Mouse (Mus musculus) gastrocnemius, postnatal 36 days (tissue): ENCODE data around the gene Zfp217. TPM values are rescaled to one million over a fixed set of nuclear protein-coding genes. Genes with fewer than 3 reads are reported as not detected.
A peak's percentile ranks its signal among the peaks of the same experiment; 100 is the strongest.
"Not testable (repeated sequence)": the region's sequence is repeated elsewhere in the genome, so short reads cannot be mapped to it uniquely, and the experiment has no call there.

Experiments
- DNase-seq, 2 experiments: peaks; one replicate each; pipeline ENCODE4 v3.0.0; 2022
- intact Hi-C: fragments of 180-260 bp; cut with DNase I; formaldehyde crosslinking; loops from one replicate; pipeline ENCODE4 v1.15.1; 2025
- long read RNA-seq, 2 experiments: library from polyadenylated mRNA; stranded (forward); transcript quantifications; one replicate each; pipeline ENCODE4 v2.0.0; 2021
- total RNA-seq, 2 experiments: library from RNA; stranded (reverse); gene quantifications; 2 replicates each; pipeline ENCODE4 v1.2.3; 2021

Gene Zfp217
- 1 to 10 TPM; 4.3 to 5.7 TPM for total RNA-seq
- long read RNA-seq, experiment 1, partial matches to known transcripts: 3 of 3 reads
- long read RNA-seq, experiment 1, other reads (novel, unspliced or antisense): 0 of 3 reads
- long read RNA-seq, experiment 2, partial matches to known transcripts: 0 of 2 reads
- long read RNA-seq, experiment 2, other reads (novel, unspliced or antisense): 2 of 2 reads

DNA sequence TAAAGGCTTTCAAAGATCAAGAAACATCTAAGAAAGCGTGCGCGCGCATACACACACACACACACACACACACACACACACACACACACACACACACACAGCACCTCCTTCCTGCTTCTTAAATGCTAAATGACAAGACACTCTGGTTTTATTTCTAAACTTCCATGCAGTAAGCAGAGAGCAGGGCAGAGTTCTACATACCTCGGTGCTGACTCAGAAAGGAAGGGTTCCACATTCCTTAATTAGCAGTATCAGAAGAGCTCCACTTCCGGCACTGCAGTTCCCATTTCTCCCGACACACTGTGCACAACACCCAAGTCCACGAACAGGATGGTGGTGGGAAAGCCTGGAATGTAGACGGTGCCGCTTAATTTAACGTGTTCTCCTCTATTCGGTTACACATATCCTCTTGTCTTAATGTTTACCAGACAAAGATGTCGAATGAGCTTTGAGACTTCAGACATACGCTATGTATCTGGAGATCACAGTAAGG, at the start of gene Zfp217:
Gene Zfp217, minus strand, starts transcription at position 443 of the 493 bp plus-strand sequence.
- DNase-seq: no peak
- intact Hi-C loops: no loop called here

DNA sequence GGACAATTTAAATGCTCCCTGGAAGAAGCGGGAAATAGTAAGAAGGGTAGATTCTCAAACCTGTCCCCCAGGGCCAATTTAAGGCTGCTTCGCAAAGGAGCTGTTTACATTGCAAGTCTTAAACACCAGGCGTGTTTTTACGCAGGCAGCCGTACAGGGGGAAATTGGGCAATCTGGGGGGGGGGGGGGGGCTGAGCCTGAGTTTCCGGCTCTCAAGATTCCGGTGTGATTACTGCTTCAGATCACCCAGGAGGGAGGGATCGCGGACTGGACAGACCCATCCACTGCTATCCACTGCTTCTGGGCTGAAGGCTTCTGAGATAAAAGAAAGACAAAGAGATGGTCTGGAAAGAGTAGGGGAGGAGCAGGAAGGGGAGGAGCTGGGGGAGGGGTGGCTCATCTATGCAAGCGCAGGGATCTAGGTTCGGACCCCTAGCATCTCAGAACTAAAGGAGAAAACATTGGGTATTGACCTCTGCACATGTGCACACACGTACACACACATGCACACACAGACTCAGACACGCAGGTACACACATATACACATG, 47.7 kb upstream of the Zfp217 start:
- intact Hi-C loops: no loop called here
- DNase-seq: no peak

DNA sequence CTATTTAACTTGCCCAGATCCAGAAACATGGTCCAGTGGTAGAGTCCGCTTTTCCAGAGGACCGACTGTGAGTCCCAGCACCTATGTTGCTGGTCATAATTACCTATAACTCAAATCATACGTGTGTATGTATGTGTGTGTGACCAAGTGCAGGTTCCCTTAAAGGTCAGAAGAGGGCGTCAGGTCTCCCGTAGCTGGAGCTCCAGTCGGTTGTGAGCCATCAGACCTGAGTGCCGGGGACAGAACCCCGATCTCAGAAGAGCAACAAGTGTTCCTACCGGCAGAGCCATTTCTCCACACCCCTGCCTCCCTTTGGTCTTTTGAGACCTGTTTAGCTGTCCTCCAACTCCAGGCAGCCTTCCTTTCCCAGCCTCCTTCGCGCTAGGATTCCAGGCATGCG, 46.9 kb upstream of the Zfp217 start:
- intact Hi-C loops: no loop called here
- DNase-seq: no peak

DNA sequence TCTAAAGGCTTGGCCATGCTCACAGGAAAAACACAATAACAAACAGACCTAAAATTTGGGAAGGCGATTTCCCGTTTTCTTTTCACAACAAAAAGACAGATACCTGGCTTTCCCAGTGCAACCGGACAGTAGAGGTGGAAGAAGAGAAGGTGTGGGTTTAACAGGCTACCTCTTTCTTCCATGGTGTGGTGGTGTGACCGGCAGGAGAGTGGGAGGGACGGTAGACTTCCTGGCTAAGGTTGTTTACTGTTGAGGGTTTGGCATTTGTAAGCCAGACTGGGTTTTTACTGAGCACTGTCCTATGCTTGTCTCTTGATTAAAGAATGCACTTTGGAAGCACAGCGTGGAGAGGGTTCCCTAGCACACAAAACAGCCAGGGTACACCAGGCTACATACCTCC, 45.9 kb upstream of the Zfp217 start:
- intact Hi-C loops: no loop called here
- DNase-seq: no peak

DNA sequence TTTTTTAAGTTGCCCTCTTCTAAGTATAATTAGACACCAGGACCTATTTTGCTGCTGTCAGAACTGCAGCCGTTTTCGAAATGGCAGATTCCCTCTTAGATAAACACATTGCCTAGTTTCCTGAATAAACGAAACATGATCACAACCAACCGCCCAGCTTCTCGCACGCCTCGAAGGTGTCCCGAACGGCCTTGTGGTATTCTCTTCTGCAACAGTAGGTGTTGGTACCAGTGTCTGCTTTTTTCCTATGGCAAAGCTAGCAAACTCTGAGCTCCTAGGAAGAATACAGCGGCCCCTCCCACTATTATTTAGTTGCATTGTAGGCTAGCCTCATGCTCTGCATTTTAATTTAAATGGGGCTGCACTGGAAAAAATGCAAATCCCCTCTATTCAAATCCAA, 45.3 kb upstream of the Zfp217 start:
- intact Hi-C loops: no loop called here
- no peak for DNase-seq

DNA sequence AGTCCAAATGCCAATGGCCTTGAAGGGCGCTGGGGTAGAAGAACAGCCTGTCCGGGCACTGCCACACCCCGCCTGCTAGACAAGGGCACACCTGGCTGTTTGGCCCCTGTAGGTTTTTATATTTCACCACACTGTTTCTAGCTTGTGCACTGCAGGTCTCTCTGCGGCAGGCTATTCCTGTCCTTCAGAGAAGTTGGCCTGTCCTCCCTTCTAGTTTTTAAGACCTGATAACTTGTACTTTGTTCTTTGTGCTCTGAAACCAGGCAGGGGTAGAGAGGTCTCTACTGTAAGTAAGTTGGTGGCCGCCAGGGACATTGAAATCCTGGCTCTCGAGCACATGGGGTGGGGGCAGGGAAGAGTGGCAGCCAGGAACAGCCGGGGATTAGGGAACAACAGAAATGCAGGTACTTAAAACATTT, 44.8 kb upstream of the Zfp217 start:
- no peak for DNase-seq
- intact Hi-C loops: no loop called here

DNA sequence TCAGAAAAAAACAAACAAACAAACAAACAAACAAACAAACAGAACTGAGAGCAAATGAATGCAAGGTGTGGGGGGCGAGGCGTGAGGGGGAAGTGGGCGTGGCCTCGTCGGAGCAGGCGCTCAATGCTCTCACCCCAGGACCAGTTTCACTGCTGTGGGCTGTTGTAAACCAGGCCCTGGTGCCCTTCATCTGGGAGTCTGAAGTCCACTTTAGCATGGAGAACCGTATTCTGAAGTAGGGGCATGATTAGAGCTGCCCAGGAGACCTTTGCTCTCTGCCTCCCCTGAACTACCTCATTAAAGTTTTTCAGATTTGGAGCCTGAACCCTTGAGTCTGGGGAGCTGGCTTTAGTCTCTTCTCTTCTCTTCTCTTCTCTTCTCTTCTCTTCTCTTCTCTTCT, 40.8 kb upstream of the Zfp217 start:
- intact Hi-C loops: no loop called here
- DNase-seq: no peak

DNA sequence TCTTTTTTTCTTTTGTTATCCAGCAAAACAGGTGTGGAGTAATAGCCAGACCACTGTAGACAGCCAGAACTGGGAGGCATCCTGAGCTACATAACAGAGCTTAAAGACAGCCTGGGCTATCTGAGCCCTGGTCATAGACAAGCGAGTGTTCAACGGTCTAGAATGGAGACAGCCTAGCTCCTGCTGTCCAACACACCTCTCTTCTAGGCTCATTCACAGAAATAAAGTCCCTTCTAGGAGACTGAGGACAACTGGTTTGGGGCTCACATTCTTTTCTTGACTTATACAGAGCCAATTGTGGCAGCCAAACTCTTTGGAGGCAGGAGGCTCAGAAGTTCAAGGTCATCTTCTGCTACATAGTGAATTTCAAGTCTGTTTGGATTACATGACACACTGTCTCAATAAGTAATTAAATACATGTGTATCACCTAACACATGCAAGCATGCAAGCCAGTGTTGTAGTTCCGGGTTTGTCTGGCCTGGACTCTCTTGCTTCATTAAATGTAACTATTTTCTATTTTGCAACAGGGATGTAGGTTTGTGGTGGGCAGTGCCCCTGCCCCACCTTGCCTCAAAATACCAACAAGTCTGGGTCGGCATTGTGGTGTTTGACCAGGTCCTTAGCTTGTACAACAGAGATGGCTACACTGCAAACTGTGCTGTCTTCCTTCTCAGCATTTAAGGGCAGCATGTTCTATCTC, 37.4 kb upstream of the Zfp217 start:
- intact Hi-C loops: no loop called here
- DNase-seq: no peak

DNA sequence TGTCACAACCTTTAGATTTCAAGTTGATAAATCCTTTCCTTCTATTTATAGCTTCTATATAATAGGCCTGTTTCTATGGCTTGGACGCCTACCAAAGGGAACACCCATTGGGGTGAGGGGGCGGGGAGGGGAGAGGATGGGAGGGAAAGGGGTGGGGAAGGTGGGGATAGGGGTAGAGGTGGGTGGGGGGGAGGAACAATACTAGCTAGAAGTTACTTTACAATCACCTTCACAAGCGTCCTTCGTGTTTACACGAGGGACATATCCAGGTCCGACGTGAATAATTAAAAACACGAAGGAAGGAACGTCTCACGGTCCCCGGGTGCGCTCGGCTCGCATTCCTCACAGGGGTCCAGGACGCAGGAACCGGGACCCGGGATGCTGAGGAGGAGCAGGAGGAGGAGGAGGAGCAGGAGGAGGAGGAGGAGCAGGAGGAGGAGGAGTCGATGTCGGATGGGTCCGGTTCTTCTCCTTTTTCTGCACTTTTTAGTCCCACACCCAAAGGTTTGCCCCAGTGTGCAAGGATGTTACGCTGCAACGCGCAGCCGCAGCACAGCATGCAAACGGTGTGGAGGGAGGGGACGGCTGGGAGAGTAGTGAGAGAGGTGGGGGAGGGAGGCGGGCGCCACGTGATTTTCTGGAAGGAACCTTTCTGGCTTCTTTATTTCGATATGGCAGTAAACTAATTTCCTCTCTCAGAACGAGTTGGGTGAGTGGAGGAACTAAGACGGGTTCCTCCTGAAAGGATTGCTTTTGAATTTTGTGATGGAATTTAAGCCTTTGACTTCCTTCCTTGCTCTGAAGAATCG, 36.5 kb upstream of the Zfp217 start:
- intact Hi-C loops: no loop called here
- DNase-seq: peak; percentile 37 to 51

DNA sequence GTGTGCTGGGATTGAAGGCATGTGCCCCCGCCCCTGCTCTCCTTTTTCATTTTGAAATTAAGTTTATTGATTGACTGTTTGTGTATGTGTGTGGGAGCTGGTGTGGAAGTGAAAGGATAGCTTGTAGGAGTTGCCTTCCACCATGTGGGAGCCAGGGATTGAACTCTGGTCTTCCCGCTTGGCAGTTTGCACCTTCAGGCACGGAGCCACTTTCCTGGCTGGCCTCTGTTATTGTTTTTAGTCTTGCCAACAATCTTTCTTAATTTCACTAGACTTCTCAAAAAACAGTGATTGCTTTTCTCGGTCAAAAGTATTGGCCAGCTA, 35.9 kb upstream of the Zfp217 start:
- intact Hi-C loops: no loop called here
- no peak for DNase-seq

DNA sequence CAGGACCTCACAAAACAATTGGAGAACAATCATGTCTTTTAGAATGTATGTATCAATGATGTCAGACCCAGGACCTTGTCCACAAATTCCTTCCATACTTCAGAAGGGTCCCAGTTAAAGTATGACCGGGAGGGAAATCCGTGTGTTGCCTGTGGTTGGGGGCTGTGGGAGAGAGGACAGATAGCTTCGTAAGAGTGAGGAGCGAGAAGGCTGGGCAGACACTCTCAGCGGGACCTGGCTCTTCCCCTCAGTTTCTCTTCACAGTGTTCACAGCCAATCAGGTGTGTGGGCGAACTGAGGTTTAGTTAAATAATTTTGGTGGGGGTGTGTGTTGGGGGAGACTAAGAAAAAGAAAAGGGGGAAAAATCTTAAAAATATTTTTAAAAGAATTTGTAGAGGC, 34.0 kb upstream of the Zfp217 start:
- DNase-seq: no peak
- intact Hi-C loops: no loop called here

DNA sequence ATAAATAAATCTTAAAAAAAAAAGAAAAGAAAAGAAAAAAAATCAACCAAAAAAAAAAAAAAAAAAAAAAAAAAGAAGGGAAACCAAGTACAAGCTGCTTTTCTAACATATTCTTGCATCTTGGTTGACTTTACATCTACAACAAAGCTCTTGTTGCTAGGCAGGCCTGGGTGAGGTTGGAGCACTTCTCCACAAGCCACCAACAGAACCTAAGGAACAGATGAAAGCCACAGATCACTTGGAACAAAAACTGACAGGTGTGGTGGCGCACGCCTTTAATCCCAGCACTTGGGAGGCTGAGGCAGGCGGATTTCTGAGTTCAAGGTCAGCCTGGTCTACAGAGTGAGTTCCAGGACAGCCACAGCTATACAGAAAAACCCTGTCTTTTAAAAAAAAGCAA, 32.9 kb upstream of the Zfp217 start:
- intact Hi-C loops: not testable (repeated sequence)

DNA sequence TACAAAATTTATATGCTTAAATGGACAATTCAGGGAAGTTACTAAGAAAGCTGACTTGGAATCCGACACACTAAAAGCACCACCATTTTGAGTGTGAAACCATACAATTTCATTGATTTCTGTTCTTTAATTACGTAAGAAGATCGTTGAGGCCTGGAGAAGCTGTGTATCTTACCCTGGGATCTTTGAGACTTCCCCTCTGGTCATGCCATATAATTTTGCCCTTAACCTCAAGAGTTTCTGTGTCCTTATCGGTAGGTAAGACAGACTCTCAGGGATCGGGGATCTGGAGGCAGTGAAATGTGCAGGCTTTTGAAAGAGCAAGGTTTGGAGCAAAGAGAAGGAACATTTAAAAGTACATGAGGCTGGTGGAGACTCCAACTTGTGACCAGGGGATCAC, 31.4 kb upstream of the Zfp217 start:
- DNase-seq: no peak
- intact Hi-C loops: no loop called here

More for the DNA sequence above, 32.9 kb upstream of the Zfp217 start:
- DNase-seq: not testable (repeated sequence)

DNA sequence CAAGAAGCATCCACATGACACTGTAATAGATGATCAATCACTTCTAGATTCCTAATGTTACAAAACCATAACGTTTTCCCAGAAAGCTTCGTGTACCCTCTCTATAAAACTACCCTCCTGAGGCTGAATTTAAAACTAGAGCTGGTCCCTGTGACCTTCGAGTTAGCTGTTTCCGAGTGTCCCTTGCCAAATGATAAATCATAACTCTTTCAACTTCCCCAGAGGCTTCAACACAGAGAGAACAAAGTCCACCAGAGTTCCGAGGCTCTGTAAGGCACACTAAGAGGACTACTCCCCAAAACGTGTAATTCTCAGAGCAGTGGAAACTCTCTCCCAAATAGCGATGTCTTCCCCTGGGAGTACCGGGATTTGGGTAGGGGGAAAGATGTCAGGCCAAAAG, 29.4 kb upstream of the Zfp217 start:
- no peak for DNase-seq
- intact Hi-C loops: no loop called here

DNA sequence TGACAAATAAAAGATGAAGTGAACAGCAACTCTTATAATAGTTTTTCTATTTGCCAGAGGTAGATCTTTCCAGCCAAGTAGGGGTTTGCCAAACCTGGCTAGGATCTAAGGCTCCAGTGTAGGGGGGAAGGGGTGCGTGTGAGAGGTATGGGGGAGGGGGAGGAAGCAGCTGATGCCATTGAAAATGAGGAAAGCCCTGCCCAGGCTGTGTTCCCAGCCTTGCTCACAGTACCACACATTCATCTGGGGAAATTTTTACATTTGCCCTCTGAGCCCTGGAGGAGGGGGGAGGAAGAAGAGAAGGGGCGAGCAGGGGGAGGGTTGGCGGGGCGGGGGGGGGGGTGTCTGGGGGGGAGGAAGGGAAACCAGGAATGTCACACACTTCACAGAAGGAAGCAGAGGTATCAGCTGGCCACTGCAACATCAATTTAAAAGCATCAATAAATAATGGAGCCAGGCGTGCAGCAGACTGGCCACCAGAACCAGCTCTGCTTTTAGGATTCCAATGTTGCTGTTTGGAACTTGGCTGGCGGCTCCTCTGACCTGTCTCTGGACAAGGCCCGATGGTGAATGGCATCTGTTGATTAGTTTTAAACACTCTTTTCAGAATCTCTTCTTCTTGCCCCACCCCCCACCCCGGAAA, 28.5 kb upstream of the Zfp217 start:
- DNase-seq: no peak
- intact Hi-C loops: no loop called here

DNA sequence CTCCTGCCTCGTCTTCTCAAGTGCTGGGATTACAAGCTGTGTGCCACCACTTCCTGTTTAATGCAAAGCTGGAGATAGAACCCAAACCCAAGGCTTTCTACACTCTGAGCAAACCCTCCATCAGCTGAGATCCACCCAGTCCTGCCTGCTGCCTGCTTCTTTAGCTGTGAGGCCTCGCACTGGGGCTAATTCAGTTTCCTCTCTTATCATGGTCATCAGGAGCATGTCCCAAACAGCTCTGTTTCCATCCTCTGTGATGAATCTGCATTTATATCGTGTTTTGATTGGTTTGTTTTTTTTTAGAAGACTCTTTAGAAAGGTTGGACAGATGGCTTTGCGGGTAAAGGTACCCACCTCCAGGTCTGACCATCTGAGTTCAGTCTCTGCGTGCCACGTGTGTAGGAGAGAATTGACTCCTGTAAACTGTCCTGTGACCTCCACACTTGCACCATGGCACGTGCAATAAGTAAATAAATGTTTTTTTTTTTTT, 27.8 kb upstream of the Zfp217 start:
- DNase-seq: no peak
- intact Hi-C loops: no loop called here

DNA sequence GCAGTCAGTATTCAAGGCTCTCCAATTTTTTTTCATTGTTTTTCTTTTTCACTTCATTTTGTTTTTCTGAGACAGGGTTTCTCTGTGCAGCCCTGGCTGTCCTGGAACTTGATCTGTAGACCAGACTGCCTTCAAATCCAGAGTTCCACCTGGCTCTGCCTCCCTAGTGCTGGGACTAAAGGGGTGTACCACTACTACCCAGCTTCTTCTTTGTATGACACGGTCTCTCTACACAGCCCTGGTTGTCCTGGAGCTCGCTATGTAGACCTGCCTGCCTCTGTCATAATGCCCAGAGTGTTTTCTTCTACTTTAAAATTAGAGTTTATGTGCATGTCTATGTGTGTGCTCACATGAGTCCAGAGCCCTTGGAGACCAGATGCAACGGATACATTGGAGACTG, 27.3 kb upstream of the Zfp217 start:
- DNase-seq: no peak
- intact Hi-C loops: no loop called here

DNA sequence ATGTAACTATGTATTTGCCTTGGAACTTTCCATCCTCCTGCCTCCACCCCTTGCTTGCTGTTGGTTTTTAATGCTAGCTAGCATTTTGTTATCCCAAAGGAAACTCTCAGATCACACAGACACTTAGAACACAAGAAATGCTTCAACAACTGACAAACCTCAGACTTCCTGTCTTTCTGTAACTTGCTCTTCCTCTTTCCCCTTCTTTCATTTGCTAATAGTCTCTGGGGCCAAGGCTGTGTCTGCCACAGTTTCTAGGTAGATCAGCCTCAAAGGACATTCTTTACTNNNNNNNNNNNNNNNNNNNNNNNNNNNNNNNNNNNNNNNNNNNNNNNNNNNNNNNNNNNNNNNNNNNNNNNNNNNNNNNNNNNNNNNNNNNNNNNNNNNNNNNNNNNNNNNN, 21.2 kb upstream of the Zfp217 start:
- DNase-seq: no peak
- intact Hi-C loops: no loop called here

DNA sequence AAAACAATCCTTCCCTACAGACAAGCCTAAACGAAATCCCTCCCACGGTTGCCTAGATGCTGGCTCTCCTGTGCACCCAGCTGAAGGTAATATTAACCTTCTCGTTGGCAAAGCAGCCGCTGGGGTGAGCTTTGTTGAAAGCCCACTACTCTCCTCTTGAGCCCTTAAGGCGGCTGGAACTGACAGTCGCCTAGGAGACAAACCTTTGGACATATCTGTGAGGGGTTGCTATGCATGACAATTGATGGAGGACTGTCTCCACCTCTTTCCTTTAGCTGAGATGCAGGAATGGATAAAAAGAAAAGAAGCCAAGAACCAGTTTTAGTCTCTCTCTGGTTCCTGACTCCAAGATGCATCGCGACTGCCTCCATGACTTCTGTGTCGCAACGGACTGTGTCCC, 17.7 kb upstream of the Zfp217 start:
- intact Hi-C loops: no loop called here

DNA sequence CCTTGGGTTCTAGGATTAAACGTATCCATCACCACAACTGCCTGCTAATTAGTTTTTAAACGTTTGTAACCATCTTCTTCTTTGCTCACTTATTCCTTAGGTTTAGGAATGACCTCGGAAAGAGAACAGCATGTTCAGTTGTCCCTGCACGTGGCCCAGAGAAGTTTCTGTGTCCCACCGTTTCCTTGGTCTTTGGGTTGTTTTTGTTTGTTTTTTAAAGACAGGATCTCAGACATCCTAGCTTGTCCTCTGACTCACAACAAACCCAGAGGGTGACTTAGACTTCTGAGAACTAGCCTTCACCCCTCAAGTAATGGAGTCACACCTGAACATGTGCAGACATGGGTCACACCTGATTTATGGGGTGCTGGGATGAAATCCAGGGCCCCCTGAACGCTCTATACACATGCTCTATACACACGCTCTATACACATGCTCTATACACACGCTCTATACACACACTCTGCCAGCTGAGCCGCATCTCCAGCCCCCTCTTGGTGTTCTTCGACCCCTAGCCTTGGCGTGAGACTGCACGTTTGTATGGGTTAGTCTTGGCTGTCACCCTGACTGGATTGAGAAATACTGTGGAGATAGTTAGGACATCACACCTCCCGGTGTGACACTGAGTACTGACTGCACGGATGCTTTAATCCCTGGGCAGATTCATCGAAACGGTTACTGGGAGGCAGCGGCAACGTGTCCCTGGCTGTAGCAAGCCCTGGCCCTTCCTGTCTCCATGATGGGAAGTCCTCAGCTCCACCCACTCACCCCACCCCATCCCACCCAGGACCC, 16.0 kb upstream of the Zfp217 start:
- intact Hi-C loops: no loop called here
- no peak for DNase-seq

More for the DNA sequence above, 17.7 kb upstream of the Zfp217 start:
- no peak for DNase-seq
